Mouse (Mus musculus) v-Abl transformed pro-B cells (cell line): ENCODE results near the gene Soga1.

Experiments used
- in situ Hi-C, 2 experiments: fragments of 400-800 bp; cut with MboI; formaldehyde crosslinking; loops; one replicate each; pipeline ENCODE4 v1.15.1; 2025; ENCODE audit not compliant: unreplicated experiment in 2 of 2

The Soga1 gene

GRCm38 (mm10) chr2:157084831-157085585 lies 6.0 kb upstream of the Soga1 start:
- in situ Hi-C loops, result loop anchor here (5.0 to 10.0 kb wide), 3 partner anchors 38 to 210 kb away; no protein-coding TSS in a partner anchor

GRCm38 (mm10) chr2:157081960-157082359 lies 2.9 kb upstream of the Soga1 start:
- in situ Hi-C loops, result loop anchor here in 1 of 2 experiments (10.0 kb wide), 1 partner anchor 207 kb away; no protein-coding TSS in a partner anchor

GRCm38 (mm10) chr2:157081331-157081730 lies 2.3 kb upstream of the Soga1 start:
- in situ Hi-C loops, result loop anchor here in 1 of 2 experiments (10.0 kb wide), 1 partner anchor 207 kb away; no protein-coding TSS in a partner anchor

GRCm38 (mm10) chr2:157079701-157080180 lies 687 bp upstream of the Soga1 start:
- in situ Hi-C loops, result loop anchor here in 1 of 2 experiments (10.0 kb wide), 1 partner anchor 205 kb away; no protein-coding TSS in a partner anchor

DNA sequence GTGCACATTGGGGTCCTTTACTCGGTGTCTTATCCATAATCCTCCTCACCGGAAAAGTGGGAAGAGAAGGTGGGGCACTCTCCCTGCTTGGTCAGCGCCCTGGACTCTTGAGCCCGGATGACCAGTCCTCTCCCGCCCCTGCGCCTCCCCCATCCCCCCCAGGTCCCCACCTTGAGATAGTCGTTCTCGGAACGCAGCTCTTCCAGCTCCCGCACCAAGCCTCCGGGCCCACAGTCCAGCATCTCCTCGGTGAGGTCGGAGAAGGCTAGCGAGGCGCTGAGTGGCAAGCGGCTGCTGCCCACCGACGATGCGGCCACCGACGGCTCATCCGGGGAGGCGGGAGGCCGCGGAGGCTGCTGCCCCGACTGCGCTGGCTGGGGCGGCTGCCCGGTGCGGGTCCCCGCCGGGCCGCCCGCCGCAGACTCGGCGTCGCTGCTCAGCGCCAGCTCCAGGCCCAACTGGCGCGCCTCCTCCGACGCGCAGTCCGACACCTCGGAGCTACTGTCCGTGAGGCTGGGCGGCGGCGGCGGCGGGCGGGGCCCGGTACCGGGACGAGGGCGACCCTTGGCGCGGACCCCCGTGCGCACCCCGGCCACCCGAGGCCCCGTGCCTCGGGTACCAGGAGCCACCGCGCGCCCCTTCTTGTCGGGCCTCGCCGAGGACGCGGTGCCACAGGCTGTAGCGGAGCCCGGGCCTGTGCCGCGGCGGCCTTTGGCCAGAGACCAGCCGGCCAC lies 828 bp downstream of the Soga1 start:
- in situ Hi-C loops, result no loop called here

DNA sequence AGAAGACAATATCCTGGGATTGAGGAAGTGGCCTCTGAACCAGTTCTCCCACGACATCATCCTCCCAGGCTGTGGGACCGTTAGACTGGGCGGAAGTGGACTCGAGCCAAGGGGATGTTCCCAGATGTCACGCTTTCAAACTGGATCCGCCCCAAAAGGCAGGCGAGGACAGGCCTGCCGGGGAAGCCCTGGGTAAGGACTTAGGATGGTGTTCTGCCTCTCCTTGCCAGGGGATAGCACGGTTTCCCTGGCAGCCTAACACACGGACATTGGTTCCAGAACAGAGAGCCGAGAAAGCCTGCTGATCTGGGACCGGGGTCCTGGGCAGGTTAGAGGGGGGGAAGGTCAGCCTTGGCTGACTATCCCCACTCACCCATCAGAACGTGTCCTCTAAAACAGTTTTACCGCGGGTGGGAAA lies 1.4 kb downstream of the Soga1 start:
- in situ Hi-C loops, result no loop called here

DNA sequence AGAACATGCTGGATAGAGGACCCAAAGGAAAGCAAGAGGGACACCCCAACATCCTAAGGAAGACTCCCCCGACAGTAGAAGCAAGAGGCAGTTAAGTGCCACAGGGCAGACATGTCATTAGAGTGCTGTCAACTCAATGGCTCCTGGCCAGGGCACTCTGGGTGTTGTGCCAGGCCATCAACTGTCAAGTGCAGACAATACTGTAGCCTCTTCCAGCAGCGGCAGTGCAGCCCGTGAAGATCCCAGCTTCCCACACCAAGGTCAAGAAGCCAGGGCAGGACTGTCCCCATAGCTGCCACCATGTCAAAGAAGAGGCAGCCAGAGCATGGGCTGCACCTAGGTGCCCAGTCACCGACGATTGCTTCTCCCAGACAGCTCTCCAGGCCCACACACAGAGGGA lies 1.9 kb downstream of the Soga1 start:
- in situ Hi-C loops, result no loop called here

GRCm38 (mm10) chr2:157076585-157076984 lies 2.5 kb downstream of the Soga1 start:
- in situ Hi-C loops, result no loop called here

DNA sequence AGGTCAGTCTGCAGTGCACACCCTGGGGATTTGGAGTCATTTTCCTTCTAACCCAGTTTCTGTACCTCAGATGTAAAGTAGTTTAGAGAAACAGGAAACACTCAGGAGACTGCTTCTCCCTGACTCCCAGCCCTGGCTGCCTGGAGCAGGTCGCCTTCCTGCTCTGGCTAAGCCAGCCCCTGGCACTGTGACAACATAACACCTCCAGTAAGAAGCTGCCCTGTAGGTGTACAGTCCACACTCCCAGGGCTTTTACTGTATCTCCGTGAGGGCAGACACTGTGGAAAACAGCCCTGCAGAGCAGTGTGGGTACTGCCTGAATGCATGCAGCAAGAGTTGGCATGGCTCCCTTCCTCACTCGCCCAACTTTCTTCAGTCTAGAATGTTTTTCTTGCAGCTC lies 3.4 kb downstream of the Soga1 start:
- in situ Hi-C loops, result no loop called here

- in situ Hi-C loops, result no loop called here
These were observed 3.8 kb downstream of the Soga1 start for GRCm38 (mm10) chr2:157075226-157075625.

DNA sequence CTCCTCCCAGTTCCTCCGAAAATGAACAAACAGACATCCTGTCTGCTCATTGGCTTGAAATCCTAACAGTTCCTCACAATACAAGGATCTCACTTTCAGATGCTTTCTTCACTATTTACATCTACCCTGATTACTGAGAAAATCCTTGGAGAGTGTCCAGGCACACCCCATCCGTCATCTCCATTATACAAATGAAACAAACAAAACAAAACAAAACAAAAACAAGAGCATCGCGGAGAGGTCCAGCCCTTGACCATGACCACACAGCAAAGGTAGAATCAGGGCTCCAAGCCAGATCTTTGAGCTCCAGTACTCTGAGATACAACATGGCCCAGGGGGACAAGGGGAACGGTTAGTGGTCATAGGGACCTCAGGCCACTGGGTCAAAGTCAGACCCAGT lies 4.3 kb downstream of the Soga1 start:
- in situ Hi-C loops, result no loop called here

DNA sequence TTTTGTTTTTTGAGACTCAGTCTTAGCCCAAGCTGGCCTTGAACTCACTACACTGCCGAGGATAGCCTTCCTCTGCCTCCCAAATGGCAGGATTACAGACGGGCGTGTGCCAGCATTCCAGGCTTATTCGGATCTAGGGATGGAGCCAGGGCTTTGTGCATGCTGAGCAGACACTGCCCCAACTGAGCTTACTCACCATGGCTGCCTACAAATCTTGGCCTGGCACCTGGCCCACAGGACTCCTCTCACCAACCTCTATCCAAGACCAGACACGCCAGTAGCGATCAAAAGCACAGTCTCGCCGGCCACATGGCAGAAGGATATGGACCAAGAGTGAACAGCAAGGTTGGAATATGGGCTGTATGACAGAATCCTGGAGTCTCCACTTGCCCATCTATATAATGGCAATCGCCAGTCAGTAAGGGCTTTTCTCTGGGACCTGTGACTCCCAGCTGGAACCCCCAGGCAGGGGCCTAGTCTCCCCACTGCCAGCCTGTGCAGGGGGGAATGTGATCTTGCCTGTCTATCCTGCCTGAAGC lies 4.8 kb downstream of the Soga1 start:
- in situ Hi-C loops, result no loop called here

DNA sequence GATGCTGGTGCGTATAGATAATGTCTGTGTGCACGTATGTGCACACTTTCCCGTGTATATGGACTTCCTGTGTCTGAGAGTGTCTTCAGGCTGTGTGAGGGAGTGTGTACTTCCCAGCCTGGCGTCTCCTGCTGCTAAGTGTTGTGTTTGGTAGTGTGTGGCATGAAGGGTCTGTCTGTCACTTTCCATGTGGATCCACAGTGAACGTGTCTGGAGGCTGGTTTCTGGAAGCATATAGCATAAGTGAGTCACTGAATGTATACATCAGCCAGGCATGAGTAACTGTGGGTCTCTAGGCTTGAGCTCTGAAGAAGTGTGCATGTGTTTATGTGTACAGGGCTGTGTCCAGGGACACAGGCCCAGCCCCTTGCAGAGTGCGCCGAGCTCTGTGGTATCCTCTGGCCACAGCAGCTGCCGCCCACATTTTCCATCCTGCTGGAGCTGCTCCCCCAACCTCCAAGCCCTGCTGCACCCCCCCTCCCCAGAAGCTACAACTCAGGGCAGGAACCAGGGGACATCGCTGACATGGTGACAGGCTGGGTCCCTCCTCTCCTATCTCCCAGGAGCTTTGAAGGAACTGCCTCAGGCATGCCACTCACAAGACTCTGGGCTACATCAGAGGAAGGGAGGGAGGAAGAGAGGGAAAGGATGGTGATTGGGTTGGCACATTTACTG lies 5.5 kb downstream of the Soga1 start:
- in situ Hi-C loops, result no loop called here

DNA sequence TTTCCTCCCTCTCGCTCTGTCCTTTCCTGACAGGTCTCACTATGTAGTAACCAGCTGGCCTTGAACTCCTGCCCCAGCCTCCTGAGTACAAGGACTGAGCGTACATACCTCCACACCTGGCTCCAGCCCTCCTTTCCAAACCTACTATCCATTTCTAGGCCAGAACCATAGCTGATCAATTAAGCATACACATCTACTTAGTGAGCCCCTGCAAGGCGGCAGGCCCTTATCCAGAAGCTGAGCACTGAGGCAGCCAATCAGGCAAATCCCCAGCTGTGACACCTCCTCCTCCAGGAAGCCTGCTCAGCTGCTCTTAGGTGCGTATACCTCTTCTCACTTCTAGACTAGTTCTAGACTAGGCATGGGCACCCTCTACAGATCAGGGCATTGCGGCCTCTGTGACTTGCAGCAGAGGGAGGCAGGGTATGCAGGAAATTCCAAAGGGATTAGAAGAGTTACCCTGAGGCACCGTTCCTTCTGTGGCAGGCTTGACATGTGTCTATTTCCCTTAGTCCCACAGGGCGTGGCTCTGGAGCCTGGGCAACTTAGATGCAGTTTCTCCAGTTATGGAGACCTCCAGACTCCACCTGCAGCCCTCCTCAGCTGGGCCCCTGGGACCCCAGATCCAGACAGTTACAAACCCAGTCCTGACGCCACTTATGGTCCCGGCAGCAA lies 6.6 kb downstream of the Soga1 start:
- in situ Hi-C loops, result no loop called here

DNA sequence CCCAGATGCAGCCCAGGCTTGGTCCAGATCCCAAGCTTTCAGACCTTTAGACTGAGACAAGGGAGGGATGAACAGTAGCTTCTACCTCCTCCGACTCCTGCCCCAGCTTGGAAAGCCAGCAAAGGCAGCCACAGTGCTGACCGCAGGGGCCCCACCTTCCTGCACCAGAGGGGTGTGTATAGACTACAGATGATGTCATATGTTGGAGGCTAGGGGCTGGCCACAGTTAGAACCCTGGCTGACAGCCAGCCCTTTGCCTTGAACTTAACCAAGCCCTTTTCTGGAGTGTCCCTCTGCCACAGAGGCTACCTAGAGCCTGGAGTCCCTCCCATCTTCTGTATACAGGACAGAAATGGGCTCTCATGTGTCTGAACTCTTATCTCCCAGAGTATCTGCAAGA lies 7.5 kb downstream of the Soga1 start:
- in situ Hi-C loops, result no loop called here

DNA sequence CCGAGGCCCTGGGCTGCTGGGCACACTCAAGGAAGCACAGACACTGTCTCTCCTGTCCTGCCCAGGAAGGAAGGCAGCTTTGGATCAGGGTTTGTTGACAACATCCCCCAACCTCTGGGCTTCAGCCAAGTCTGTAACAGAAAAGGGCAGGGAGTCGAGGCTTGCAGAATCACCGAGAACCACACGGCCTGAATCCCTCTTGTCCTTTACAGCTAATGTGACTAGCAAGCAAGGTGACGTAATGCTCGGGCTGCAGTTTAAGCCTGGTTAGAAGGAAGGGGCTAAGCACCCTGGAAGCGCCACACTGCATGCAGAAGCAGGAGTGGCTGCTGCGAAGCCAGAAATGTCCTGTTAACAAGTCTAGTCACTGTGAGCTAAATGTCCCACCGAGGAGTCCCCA lies 8.7 kb downstream of the Soga1 start:
- in situ Hi-C loops, result no loop called here

DNA sequence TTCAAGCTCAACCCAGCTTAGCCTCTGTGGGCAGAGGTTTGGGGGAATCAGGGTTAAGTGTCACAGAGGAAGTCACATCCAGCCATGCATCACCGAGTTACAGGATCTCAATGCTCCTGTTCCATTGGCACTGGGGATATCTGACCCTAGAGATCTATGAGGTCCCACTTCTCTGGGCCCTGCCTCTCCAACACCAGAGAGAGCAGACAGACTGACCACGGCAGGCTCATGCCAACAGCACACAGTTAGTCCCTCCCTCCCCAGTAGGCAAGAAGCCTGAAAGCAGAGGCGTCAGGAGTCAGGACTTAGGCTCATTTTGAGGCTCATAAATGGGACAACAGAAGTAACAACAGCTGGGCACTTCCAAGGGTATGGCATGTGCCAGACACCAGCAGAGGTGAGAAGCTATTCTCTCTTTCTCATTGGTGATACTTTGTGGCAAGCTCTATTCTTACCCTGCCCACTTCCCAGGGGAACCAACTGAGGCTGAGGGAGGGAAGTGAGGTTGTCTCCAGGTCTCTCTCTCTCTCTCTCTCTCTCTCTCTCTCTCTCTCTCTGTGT lies 9.2 kb downstream of the Soga1 start:
- in situ Hi-C loops, result no loop called here

- in situ Hi-C loops, result no loop called here
These were observed 9.7 kb downstream of the Soga1 start for GRCm38 (mm10) chr2:157069355-157069735.

DNA sequence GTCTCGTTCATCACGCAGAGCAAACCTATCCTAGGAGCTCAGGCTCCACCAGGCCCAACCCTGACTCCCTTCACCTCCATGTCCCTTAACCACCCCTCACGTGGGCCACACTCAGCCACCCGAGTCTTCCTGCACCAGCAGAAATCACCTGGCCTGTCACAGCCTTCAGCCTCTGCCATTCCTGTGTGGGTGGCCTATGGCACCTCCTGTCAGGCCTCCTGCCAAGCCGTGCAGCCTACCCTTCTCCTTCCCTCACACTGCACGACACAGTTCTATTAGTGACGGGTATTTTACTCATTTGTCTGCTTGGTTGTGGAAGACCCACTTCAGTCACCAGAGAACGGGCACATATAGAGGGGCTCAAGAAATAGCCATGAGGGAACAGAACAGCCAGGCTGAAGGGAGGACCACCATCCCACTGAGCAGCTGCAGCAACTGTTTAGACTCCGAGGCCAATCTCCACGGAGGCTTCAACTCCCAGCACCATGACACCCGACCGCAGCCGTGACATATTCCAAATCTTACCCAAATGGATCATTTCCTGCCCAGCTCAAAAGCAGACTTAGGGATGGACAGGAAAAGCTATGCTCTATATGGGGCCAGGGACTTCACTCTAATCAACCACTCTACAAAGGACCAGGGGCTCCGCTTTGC lies 10.2 kb downstream of the Soga1 start:
- in situ Hi-C loops, result no loop called here
